Mouse (Mus musculus) B cell, adult 67 days (primary cell): ENCODE data around the gene Papln. TPM values are rescaled to one million over a fixed set of nuclear protein-coding genes. Genes with fewer than 3 reads are reported as not detected.

Experiments
- total RNA-seq, 2 experiments: library from RNA; stranded (reverse); gene quantifications; 4 replicates each; pipeline ENCODE4 v1.2.4; 2023

Gene Papln
- 1 to 10 TPM; 1.4 to 1.5 TPM for total RNA-seq

GRCm38 (mm10) chr12:83763311-83764043 is at the start of gene Papln:
Gene Papln (plus strand): TSS chr12:83763634.

Other genes starting within 250 kb of the Papln start
- 10 to 100 TPM; 25.0 to 36.7 TPM for gene Dcaf4, start 243.2 kb upstream of the Papln start, total RNA-seq
- 10 to 100 TPM; 34.0 to 35.5 TPM for gene Zfyve1, start 166.4 kb upstream of the Papln start, total RNA-seq
- 100 to 1,000 TPM; 309 to 325 TPM for gene Rbm25, start 132.4 kb upstream of the Papln start, total RNA-seq
- gene Psen1, start 75.5 kb upstream of the Papln start, total RNA-seq: 10 to 100 TPM; 69.3 to 82.8 TPM
- gene Numb, start 158.3 kb downstream of the Papln start, total RNA-seq: 10 to 100 TPM; 41.2 to 46.6 TPM
- gene Riox1, start 187.0 kb downstream of the Papln start, total RNA-seq: 10 to 100 TPM; 15.1 to 17.3 TPM
- gene Heatr4, start 221.2 kb downstream of the Papln start, total RNA-seq: not detected
- gene Acot2, start 224.2 kb downstream of the Papln start, total RNA-seq: 10 to 100 TPM; 27.3 to 28.6 TPM
- gene Acot1, start 245.9 kb downstream of the Papln start, total RNA-seq: 1 to 10 TPM; 1.8 to 3.1 TPM